Mouse (Mus musculus) cerebellum, adult 11-12 months (tissue): ENCODE data around the gene Ralgapb.
"Not testable (repeated sequence)": the region's sequence is repeated elsewhere in the genome, so short reads cannot be mapped to it uniquely, and the experiment has no call there.

Source experiments
- DNase-seq: peaks from one replicate; pipeline ENCODE4 v3.0.0; 2022

Gene Ralgapb

GRCm38 (mm10) chr2:158409595-158410021, at the start of gene Ralgapb:
TSS of gene Ralgapb (plus strand) at chr2:158409848.
- peak; percentile 99 for DNase-seq

DNA sequence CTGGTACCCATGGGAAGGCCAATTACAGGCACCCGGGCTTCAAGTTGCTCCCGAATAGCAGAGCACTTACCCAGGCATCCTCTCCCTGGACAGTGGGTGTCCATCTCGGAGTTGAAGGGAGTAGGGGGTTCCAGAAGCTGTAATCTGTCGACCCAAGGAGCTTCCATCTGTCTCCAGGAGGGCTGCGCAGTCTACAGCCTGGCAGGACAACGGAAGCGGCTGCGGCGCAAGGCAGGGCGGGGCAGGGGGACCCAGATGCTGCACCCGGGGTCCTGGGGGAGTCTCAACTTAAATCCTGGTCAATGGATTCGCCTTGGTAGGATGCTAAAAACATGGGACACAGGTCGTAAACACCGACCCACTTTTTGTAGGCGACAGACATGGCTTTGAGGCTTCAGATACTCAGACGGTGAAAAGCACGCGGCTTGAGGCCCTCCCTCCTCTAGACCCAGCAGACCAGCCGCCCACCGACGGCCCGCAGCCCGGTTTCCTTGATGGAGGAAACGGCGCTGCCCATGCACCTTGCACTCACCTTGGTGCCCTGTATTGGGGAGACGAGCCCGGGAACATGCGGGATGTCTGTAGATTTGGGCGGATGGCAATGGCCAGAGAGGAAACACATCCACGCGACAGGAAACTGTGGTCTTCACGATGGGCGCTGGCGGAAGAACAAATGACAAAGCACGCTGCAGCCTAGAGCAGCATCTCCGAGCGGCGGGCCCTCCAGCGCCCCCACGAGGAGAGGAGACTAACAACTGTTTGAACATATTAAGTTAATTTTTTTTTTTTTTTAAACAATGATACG, 48.6 kb upstream of the Ralgapb start:
- peak; percentile 79 for DNase-seq

GRCm38 (mm10) chr2:158361678-158362320, 47.8 kb upstream of the Ralgapb start:
- no peak for DNase-seq

DNA sequence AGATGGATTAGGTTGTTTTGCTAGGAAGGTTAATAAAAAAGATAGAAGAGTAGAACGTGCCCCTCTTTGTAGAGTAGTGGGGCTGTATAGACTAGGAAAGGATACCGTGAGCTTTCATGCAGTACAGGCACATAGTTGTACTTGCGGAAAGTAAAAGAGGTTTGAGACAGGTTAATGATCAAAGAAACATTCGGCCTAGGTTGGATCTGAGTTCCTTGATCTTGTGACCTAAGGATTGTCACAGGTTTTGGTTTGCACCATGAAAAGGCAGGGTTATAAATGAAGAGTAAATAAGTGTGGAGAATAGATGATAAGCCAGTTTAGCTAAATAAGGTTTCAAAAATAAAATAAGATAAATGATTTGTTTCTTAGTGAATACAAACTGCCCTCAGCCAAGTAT, 45.5 kb upstream of the Ralgapb start:
- DNase-seq, result no peak

DNA sequence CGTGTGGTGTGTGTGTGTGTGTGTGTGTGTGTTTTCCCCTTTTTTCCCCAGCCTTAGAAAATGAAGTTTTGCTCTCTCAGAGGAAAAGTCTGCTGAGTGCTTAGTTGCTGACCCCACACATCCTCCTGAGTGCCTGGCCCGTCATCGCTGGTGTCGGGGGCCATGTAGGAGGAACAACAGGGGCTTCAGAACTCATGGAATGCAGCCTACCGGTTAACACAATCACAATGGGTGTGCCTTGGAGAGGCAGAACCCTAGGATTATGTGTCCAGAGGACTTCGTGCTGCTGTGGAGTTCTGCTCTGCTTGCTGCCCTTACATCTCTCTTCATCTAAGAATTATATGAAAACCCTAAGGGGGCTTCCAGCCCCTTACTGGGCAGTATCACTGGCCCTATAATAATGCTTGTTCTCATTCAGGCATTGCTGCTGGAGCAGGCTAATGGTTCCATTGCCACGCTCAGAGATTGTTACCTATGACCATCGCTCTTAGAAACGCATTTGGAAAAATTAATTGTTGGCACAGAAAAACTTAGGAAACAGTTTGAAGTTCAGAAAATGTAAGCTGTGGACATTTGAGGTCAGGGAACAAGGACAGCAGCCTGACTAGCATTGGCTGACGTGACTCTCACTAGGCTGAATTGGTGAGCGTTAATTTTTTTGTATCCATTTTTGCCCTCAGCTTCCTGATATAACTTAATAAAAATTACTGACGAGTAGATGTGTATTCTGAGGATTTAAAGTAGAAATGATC, 44.4 kb upstream of the Ralgapb start:
- DNase-seq, result no peak

DNA sequence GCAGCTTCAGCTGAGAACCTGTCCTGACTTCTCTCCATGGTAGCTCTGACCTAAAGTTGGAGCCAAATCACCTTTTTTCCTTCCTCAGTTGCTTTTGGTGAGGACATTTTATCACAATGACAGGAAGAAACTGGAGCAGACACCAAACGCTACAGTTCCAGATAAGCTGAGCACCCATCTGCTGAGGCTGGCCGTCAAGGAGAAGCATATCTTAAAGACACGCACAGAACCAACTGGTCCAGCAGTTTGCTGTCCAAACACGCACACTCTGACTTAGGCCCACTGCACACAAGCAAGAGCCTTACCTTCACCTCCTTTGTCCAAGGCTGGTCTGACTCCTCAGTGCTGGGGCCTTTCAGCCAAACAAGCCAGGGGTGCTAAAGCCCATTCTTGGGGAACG, 42.0 kb upstream of the Ralgapb start:
- DNase-seq, result no peak

GRCm38 (mm10) chr2:158368313-158368712, 41.3 kb upstream of the Ralgapb start:
- no peak for DNase-seq

DNA sequence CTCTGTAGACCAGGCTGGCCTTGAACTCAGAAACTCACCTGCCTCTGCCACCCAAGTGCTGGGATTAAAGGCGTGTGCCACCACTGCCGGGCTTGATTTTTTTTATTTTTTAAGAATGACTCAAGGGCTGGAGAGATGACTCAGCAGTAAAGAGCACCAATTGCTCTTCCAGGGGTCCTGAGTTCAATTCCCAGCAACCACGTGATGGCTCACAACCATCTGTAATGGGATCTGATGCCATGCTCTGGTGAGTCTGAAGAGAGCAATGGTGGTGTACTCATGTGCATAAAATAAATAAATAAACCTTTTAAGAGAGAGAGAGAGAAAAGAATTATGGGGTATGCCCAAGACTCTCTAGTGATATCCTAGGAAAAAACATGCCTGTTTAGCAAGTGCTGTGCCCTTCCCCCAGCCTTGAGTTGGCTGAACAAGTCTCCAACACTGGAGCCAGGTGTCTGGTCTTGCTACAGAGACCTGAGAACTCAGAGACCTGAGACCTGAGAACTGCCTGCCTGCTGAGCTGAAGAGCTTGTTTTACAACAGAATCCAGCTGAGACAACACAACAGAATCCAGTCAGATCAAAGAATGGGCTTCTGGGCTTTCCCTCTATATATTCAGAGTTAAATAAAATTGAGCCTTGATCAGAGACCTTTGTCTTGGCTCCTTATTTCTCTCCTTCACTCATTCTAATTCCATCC, 40.0 kb upstream of the Ralgapb start:
- no peak for DNase-seq

DNA sequence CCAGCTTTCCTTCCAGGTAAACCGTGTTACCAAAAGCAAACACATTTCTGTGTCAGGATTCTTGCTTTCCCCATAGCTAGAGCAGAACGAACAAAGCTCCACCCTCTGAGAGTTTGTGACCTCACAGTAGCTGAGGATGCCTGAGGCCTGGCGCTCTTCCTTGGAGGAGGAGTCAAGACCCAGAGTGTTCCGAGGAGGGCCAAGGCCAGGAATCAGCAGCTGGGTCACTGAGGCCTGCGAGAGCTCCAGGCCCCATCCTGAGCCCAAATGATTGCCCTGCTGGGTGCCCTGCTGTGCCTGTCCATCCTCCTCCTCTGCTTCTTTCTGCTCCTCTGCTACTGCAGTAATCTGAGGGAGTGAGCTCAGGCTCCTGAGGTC, 39.5 kb upstream of the Ralgapb start:
- DNase-seq, result no peak

GRCm38 (mm10) chr2:158373061-158373460, 36.6 kb upstream of the Ralgapb start:
- no peak for DNase-seq

DNA sequence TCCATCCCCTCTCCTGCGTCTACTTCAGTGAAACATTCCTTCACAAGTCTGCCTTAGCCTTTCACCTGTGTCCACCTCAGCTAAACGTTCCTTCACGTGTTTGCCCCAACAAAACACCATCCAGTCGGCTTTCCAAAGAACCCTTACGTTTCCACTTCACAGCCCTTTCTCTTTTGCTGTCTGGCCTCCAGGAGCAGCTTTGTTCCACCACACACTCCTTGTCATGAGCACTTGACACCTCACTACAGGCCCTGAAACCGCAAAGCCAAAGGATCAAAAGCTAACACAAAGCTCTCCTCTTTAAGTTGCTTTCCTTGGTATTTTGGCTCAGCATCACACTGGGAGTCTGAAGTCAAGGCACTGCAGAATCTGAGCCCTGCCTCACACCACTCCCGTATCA, 36.1 kb upstream of the Ralgapb start:
- no peak for DNase-seq

- DNase-seq, result peak; percentile 94
These were observed 34.1 kb upstream of the Ralgapb start, which contains the start of gene Snhg11 for GRCm38 (mm10) chr2:158375443-158376122. TSS of gene Snhg11 (plus strand) at chr2:158375638.

DNA sequence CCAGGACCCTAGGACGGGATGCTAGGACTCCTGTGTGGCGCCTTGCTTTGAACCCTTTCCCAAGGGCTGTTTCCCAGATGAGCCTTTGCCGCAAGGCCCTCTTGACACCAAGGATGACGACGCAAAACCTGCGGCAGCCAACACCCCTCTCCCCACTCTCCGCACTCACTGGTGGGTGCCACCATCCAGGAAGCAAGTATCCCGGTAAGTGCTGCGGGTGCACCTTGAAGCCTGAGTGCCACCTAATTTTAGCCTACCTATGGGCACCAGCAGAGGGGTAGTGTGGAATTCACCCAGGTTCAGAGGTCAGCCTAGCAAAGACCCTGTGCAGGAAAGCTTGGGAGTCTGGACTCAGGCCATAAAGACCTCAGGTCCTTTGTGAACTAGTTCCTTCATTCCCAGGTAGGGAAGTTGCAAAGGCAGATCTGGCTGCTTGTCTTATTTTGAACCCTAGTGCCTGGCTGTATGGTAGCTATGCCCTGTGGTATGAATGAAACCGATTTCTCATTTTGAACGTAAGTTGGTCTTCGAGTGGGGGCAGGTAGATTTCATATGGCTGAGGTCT, 33.4 kb upstream of the Ralgapb start:
- DNase-seq, result peak; percentile 70

DNA sequence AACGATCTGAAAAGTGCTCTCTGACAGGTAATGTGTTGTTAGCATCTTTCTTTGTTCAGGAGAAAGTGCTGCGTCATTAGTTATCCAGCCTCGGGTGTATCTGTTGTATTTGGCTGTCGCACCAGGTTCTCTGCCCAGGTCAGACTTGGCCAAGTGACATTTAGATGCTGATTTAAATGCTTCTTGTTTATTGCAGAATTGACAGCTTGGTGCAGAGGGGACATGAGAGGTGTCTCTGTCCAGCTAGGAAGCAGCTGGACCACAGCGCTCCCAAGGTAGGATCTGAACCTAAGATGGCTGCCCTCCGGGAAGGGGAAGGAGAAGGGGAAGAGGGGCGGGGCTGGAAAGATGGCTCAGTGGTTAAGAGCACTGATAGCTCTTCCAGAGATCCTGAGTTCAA, 32.9 kb upstream of the Ralgapb start:
- peak; percentile 65 for DNase-seq

DNA sequence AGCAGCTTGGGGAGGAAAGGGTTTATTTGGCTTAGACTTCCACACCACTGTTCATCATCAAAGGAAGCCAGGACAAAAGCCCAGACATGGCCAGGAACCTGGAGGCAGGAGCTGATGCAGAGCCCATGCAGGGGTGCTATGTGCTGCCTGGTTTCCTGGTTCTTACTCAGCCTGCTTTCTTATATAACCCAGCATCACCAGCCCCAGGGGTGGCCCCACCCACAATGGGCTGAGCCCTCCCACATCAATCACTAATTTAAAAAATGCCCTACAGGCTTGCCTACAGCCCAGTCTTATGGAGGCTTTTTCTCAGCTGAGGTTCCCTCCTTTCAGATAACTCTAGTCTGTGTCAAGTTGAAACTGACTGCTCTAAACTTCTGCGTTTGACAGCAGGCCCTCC, 31.8 kb upstream of the Ralgapb start:
- peak; percentile 58 for DNase-seq

- DNase-seq, result no peak
These were observed 30.1 kb upstream of the Ralgapb start for GRCm38 (mm10) chr2:158379354-158380078.

DNA sequence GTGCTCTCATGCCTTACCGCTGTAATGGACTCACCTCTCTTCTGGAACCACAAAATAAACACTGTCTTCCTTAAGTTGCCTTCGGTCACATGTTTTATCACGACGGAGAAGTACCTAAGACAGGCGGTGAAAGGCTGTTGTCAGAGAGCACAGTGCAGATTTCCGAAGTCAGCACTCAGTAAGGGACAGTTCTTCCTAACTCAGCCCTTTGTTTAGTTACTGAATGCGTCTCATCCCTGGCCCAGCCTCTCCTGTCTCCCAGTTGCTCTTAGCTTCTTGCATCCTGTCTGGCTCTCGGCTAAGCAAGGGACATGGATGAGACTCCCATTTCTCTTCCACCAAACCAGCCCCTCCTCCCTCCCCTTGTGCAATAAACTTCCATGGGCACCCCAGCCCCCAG, 23.6 kb upstream of the Ralgapb start:
- DNase-seq, result no peak

GRCm38 (mm10) chr2:158389421-158389820, 20.2 kb upstream of the Ralgapb start:
- no peak for DNase-seq

- DNase-seq, result no peak
These were observed 13.3 kb upstream of the Ralgapb start for GRCm38 (mm10) chr2:158396369-158396768.

GRCm38 (mm10) chr2:158397140-158397539, 12.5 kb upstream of the Ralgapb start:
- not testable (repeated sequence) for DNase-seq

GRCm38 (mm10) chr2:158402915-158403314, 6.7 kb upstream of the Ralgapb start:
- DNase-seq, result no peak
